Mouse (Mus musculus): ENCODE data around the gene Kcnj9. TPM values are rescaled to one million over a fixed set of nuclear protein-coding genes. Genes with fewer than 3 reads are reported as not detected.

Kcnj9 gene
- total and polyA plus RNA-seq, 2 experiments from 2014 or later: not detected

- 14% methylated on average over 19 of the region's 19 CpGs for WGBS
- Histone ChIP-seq H3K27me3 (ENCODE audit: control insufficient read depth, insufficient read depth, low read length) (peaks cover 29% of the 10 kb centered on the region; the same call in 1 of the 2 replicates), H3K27ac (ENCODE audit: low read depth) (no peak overlapping the region), H3K36me3 (replicated peaks; ENCODE audit: control insufficient read depth, insufficient read depth, low read length) (no peaks in the 10 kb centered on the region), H3K9ac (replicated peaks; ENCODE audit: low read depth, low read length) (no peak overlapping the region), H3K4me1 (ENCODE audit: control insufficient read depth, insufficient read depth) (peaks cover 2% of the 10 kb centered on the region; the same call in 1 of the 2 replicates), H3K4me2 (ENCODE audit: low read depth, low read length) (peak overlapping the region; percentile 28; the same call in 1 of the 2 replicates), H3K9me3 (replicated peaks; ENCODE audit: control insufficient read depth, low read length) (no peaks in the 10 kb centered on the region), H3K4me3 (ENCODE audit: low read depth, low read length) (no peak overlapping the region)
- TF ChIP-seq EP300 (IDR thresholded peaks at IDR 0.05; ENCODE audit: low read depth) (no peak), CTCF (IDR thresholded peaks at IDR 0.05; ENCODE audit: low read depth) (no peak)
- DNase-seq (ENCODE audit: low spot score) (no peak), ATAC-seq (ENCODE audit: insufficient read depth, low read depth) (peak; percentile 52)
Observed at GRCm38 (mm10) chr1:172349916-172350812, 21.0 kb upstream of the Kcnj9 start.

GRCm38 (mm10) chr1:172349504-172349903 is 20.4 kb upstream of the Kcnj9 start:
- H3K9ac ChIP-seq (replicated peaks; ENCODE audit: low read depth, low read length): no peak overlapping the region
- ATAC-seq (ENCODE audit: insufficient read depth, low read depth) (no peak), DNase-seq (ENCODE audit: low spot score) (no peak)
- H3K36me3 ChIP-seq (replicated peaks; ENCODE audit: control insufficient read depth, insufficient read depth, low read length): no peaks in the 10 kb centered on the region
- H3K27me3 ChIP-seq (ENCODE audit: control insufficient read depth, insufficient read depth, low read length): peaks cover 29% of the 10 kb centered on the region; the same call in 1 of the 2 replicates
- H3K4me3 ChIP-seq (ENCODE audit: low read depth, low read length): no peak overlapping the region
- H3K9me3 ChIP-seq (replicated peaks; ENCODE audit: control insufficient read depth, low read length): no peaks in the 10 kb centered on the region
- peaks cover 2% of the 10 kb centered on the region; the same call in 1 of the 2 replicates for H3K4me1 ChIP-seq (ENCODE audit: control insufficient read depth, insufficient read depth)
- 71% methylated on average over 5 of the region's 5 CpGs for WGBS
- no peak overlapping the region for H3K27ac ChIP-seq (ENCODE audit: low read depth)
- TF ChIP-seq EP300 (IDR thresholded peaks at IDR 0.05; ENCODE audit: low read depth) (no peak), CTCF (IDR thresholded peaks at IDR 0.05; ENCODE audit: low read depth) (no peak)
- no peak overlapping the region for H3K4me2 ChIP-seq (ENCODE audit: low read depth, low read length)

- H3K27ac ChIP-seq (ENCODE audit: low read depth): no peak overlapping the region
- H3K9me3 ChIP-seq (replicated peaks; ENCODE audit: control insufficient read depth, low read length): no peaks in the 10 kb centered on the region
- no peak overlapping the region for H3K4me2 ChIP-seq (ENCODE audit: low read depth, low read length)
- H3K36me3 ChIP-seq (replicated peaks; ENCODE audit: control insufficient read depth, insufficient read depth, low read length): no peaks in the 10 kb centered on the region
- no peak for DNase-seq (ENCODE audit: low spot score)
- peaks cover 32% of the 10 kb centered on the region for H3K27me3 ChIP-seq (ENCODE audit: control insufficient read depth, insufficient read depth, low read length)
- no peak for ATAC-seq (ENCODE audit: insufficient read depth, low read depth)
- TF ChIP-seq CTCF (IDR thresholded peaks at IDR 0.05; ENCODE audit: low read depth): no peak
- TF ChIP-seq EP300 (IDR thresholded peaks at IDR 0.05; ENCODE audit: low read depth): no peak
- H3K4me3 ChIP-seq (ENCODE audit: low read depth, low read length): no peak overlapping the region
- no peak overlapping the region for H3K9ac ChIP-seq (replicated peaks; ENCODE audit: low read depth, low read length)
- H3K4me1 ChIP-seq (ENCODE audit: control insufficient read depth, insufficient read depth): peaks cover 2% of the 10 kb centered on the region; the same call in 1 of the 2 replicates
- whole genome bisulfite sequencing: 80% methylated on average over 12 of the region's 12 CpGs
Observed at GRCm38 (mm10) chr1:172347382-172347781, 18.3 kb upstream of the Kcnj9 start.

- 74% methylated on average over 10 of the region's 10 CpGs for WGBS
- no peak overlapping the region for H3K27ac ChIP-seq (ENCODE audit: low read depth)
- DNase-seq (ENCODE audit: low spot score) (no peak), ATAC-seq (ENCODE audit: insufficient read depth, low read depth) (no peak)
- peaks cover 33% of the 10 kb centered on the region for H3K27me3 ChIP-seq (ENCODE audit: control insufficient read depth, insufficient read depth, low read length)
- TF ChIP-seq CTCF (IDR thresholded peaks at IDR 0.05; ENCODE audit: low read depth): no peak
- no peak for TF ChIP-seq EP300 (IDR thresholded peaks at IDR 0.05; ENCODE audit: low read depth)
- H3K4me2 ChIP-seq (ENCODE audit: low read depth, low read length): no peak overlapping the region
- no peaks in the 10 kb centered on the region for H3K9me3 ChIP-seq (replicated peaks; ENCODE audit: control insufficient read depth, low read length)
- no peak overlapping the region for H3K9ac ChIP-seq (replicated peaks; ENCODE audit: low read depth, low read length)
- no peak overlapping the region for H3K4me3 ChIP-seq (ENCODE audit: low read depth, low read length)
- H3K36me3 ChIP-seq (replicated peaks; ENCODE audit: control insufficient read depth, insufficient read depth, low read length): no peaks in the 10 kb centered on the region
- H3K4me1 ChIP-seq (ENCODE audit: control insufficient read depth, insufficient read depth): peaks cover 2% of the 10 kb centered on the region; the same call in 1 of the 2 replicates
Observed at GRCm38 (mm10) chr1:172346707-172347106, 17.6 kb upstream of the Kcnj9 start.

GRCm38 (mm10) chr1:172344820-172345219 is 15.7 kb upstream of the Kcnj9 start:
- peaks cover 32% of the 10 kb centered on the region for H3K27me3 ChIP-seq (ENCODE audit: control insufficient read depth, insufficient read depth, low read length)
- no peak for DNase-seq (ENCODE audit: low spot score)
- WGBS: 80% methylated on average over 7 of the region's 7 CpGs
- ATAC-seq (ENCODE audit: insufficient read depth, low read depth): no peak
- no peak overlapping the region for H3K4me2 ChIP-seq (ENCODE audit: low read depth, low read length)
- peaks cover 8% of the 10 kb centered on the region for H3K4me1 ChIP-seq (ENCODE audit: control insufficient read depth, insufficient read depth)
- no peaks in the 10 kb centered on the region for H3K36me3 ChIP-seq (replicated peaks; ENCODE audit: control insufficient read depth, insufficient read depth, low read length)
- H3K9ac ChIP-seq (replicated peaks; ENCODE audit: low read depth, low read length): no peak overlapping the region
- no peaks in the 10 kb centered on the region for H3K9me3 ChIP-seq (replicated peaks; ENCODE audit: control insufficient read depth, low read length)
- H3K4me3 ChIP-seq (ENCODE audit: low read depth, low read length): no peak overlapping the region
- TF ChIP-seq EP300 (IDR thresholded peaks at IDR 0.05; ENCODE audit: low read depth): no peak
- TF ChIP-seq CTCF (IDR thresholded peaks at IDR 0.05; ENCODE audit: low read depth): no peak
- H3K27ac ChIP-seq (ENCODE audit: low read depth): no peak overlapping the region
